Mouse (Mus musculus) ES-E14 (cell line): ENCODE measurements at regions not wholly inside any gene's neighbourhood (a gene's known extent, or its start where the extent isn't known, plus 50 kb on each side); places are given as distances from the start of the nearest gene placed in this dataset.
A peak's percentile ranks its signal among the peaks of the same experiment; 100 is the strongest.

Experiments
- DNase-seq: peaks from one replicate; pipeline ENCODE4 v3.0.0-alpha.2; 2013; ENCODE audit warnings: low read depth, low spot score
- H3K27ac ChIP-seq: 2 replicates; pipeline ENCODE4 v1.5.1; 2012; ENCODE audit warnings: low read depth, mild to moderate bottlenecking, low read length, moderate library complexity, mixed read lengths; ENCODE audit not compliant: poor library complexity, insufficient read depth, severe bottlenecking
- H3K36me3 ChIP-seq: 2 replicates; pipeline ENCODE4 v1.6.1; 2012; ENCODE audit warnings: mild to moderate bottlenecking, low read length, moderate library complexity, mixed read lengths; ENCODE audit not compliant: control insufficient read depth, poor library complexity, insufficient read depth, severe bottlenecking
- H3K4me1 ChIP-seq, 2 experiments: fragments of 150-350 bp in 1 of 2; sonication (generic) in 1 of 2; 2 replicates each; pipeline ENCODE4 v1.6.1; 2012; ENCODE audit warnings: low read length in 2 of 2, mild to moderate bottlenecking in 1 of 2, mixed read lengths in 1 of 2; ENCODE audit not compliant: control insufficient read depth in 2 of 2, insufficient read depth in 2 of 2, poor library complexity in 1 of 2
- H3K4me3 ChIP-seq, 2 experiments: fragments of 150-350 bp in 1 of 2; sonication (generic) in 1 of 2; 2 replicates each; pipeline ENCODE4 v1.5.1; 2012; ENCODE audit warnings: low read length in 2 of 2, low read depth in 1 of 2, mild to moderate bottlenecking in 1 of 2, mixed read lengths in 1 of 2; ENCODE audit not compliant: insufficient read depth in 1 of 2, poor library complexity in 1 of 2, severe bottlenecking in 1 of 2
- H3K9ac ChIP-seq: 2 replicates; pipeline ENCODE4 v1.6.1; 2012; ENCODE audit warnings: low read depth, mild to moderate bottlenecking, low read length, mixed read lengths; ENCODE audit not compliant: poor library complexity, insufficient read depth, severe bottlenecking
- H3K9me3 ChIP-seq: fragments of 150-350 bp; sonication (generic); 2 replicates; pipeline ENCODE4 v1.6.1; 2012; ENCODE audit warnings: low read depth, mild to moderate bottlenecking, low read length; ENCODE audit not compliant: control insufficient read depth, insufficient read depth
- CHD2 ChIP-seq: IDR thresholded peaks from 2 replicates; pipeline ENCODE4 v1.6.1; 2014; ENCODE audit warnings: mild to moderate bottlenecking, low read depth, low read length, inconsistent platforms
- HCFC1 ChIP-seq: IDR thresholded peaks from 2 replicates; pipeline ENCODE4 v1.6.1; 2012; ENCODE audit warnings: low read length, inconsistent platforms, borderline replicate concordance; ENCODE audit not compliant: insufficient read depth
- MAFK ChIP-seq: IDR thresholded peaks from 2 replicates; pipeline ENCODE4 v1.6.1; 2014; ENCODE audit warnings: mild to moderate bottlenecking, low read depth, low read length, inconsistent platforms; ENCODE audit not compliant: insufficient read depth
- ZC3H11A ChIP-seq: IDR thresholded peaks from 2 replicates; pipeline ENCODE4 v1.6.1; 2012; ENCODE audit warnings: low read depth, mild to moderate bottlenecking, inconsistent platforms, low read length, borderline replicate concordance
- ZNF384 ChIP-seq: IDR thresholded peaks from 2 replicates; pipeline ENCODE4 v1.6.1; 2012; ENCODE audit warnings: low read depth, low read length, inconsistent platforms
- in situ Hi-C, 2 experiments: fragments of 600-800 bp; cut with MboI; formaldehyde crosslinking; loops; one replicate each; pipeline ENCODE4 v1.15.1; 2025; ENCODE audit warnings: low sequenced_read_pairs in 2 of 2, inconsistent platforms in 1 of 2; ENCODE audit not compliant: unreplicated experiment in 2 of 2

GRCm38 (mm10) chr4:153236680-153237079, 245.9 kb downstream of the Ajap1 start:
- Histone ChIP-seq H3K4me3 (peak overlapping the region in 1 of 2 experiments; percentile 45; a peak in 1 of 4 replicates), H3K9ac (peak overlapping the region; percentile 50; the same call in 1 of the 2 replicates), H3K27ac (no peak overlapping the region), H3K4me1 (peaks cover 2 to 8% of the 10 kb centered on the region in 2 experiments; a peak in 2 of 4 replicates), H3K9me3 (no peaks in the 10 kb centered on the region), H3K36me3 (no peaks in the 10 kb centered on the region)
- in situ Hi-C loops = no loop called here
- DNase-seq = peak; percentile 67
- no peak for TF ChIP-seq ZNF384
- TF ChIP-seq ZC3H11A = no peak
- no peak for TF ChIP-seq HCFC1
- TF ChIP-seq CHD2 = no peak
- no peak for TF ChIP-seq MAFK

GRCm38 (mm10) chr4:153233762-153234161, 248.8 kb downstream of the Ajap1 start:
- Histone ChIP-seq H3K27ac (no peak overlapping the region), H3K4me1 (peaks cover 2 to 13% of the 10 kb centered on the region in 2 experiments; a peak in 3 of 4 replicates), H3K9ac (no peak overlapping the region), H3K9me3 (no peaks in the 10 kb centered on the region), H3K4me3 (no peak overlapping the region), H3K36me3 (no peaks in the 10 kb centered on the region)
- peak; percentile 58 for DNase-seq
- TF ChIP-seq CHD2 = no peak
- TF ChIP-seq HCFC1 = no peak
- no peak for TF ChIP-seq ZC3H11A
- TF ChIP-seq ZNF384 = no peak
- no peak for TF ChIP-seq MAFK
- in situ Hi-C loops = no loop called here

DNA sequence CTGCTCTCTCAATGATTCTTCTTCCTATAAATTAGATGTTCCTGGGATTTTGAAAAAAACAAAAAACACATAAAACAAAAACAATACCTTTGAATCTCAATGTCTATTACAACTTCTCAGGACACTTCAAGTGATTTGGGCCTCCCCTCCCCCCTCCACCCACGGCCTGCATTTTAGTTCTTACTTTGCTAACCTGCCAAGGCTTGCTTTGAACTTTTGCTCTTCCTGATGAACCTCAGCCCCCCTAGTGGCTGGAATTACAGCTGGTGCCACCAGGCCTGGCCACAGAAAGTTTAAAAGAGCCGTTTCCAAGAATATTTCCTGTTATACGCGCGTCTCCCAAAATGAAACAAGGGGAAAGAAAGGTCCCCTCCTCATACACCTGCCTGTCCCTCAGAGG, 253.4 kb downstream of the Ajap1 start:
- no peak for TF ChIP-seq ZC3H11A
- no peak for TF ChIP-seq ZNF384
- TF ChIP-seq CHD2 = no peak
- no peak for TF ChIP-seq HCFC1
- no peak for TF ChIP-seq MAFK
- H3K36me3 ChIP-seq = no peaks in the 10 kb centered on the region
- DNase-seq = no peak
- H3K9ac ChIP-seq = no peak overlapping the region
- H3K4me1 ChIP-seq = peaks cover 3 to 14% of the 10 kb centered on the region in 2 experiments
- no peak overlapping the region for H3K4me3 ChIP-seq
- H3K9me3 ChIP-seq = no peaks in the 10 kb centered on the region
- no peak overlapping the region for H3K27ac ChIP-seq
- in situ Hi-C loops = no loop called here

DNA sequence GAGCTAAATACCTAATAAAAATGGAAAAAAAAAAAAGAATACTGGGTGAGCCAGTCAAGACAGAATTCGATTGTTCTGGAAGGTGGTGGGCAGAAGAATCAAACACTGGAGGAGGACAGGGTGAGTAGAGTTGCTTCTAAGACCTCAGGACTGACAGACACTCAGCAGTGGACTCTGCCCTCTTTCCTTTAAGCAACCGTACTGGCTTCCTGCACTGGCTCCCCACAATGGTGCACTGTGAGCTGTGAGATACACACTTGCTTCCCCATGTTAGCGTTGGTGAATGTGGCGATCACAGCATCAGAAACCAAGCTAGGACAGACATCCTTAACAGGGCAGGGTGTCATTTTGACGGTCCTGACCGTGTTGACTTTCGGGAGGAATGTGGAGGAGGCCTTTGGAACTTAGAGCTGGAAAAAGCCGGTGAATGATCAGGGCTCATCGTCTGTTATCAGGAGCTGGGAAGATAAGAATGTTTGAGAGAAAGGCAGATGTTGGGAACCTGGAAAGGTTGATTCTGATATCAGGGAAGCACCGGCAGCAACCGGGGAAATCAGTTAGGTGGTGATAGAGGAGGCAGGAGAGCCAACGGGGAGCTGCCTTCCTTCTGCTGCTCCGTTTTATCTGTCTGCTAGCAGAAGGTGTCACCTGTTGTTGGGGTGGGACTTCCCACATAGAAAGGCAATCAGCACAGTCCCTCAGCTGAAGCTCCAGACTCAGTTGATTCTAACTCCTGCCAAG, 254.8 kb downstream of the Ajap1 start:
- in situ Hi-C loops = no loop called here
- Histone ChIP-seq H3K27ac (no peak overlapping the region), H3K9ac (no peak overlapping the region), H3K4me1 (peaks cover 10 to 14% of the 10 kb centered on the region in 2 experiments), H3K36me3 (no peaks in the 10 kb centered on the region), H3K4me3 (no peak overlapping the region), H3K9me3 (no peaks in the 10 kb centered on the region)
- DNase-seq = no peak
- TF ChIP-seq HCFC1 (no peak), ZNF384 (no peak), ZC3H11A (no peak), CHD2 (no peak), MAFK (no peak)
